Mouse (Mus musculus): ENCODE measurements at regions not wholly inside any gene's neighbourhood (a gene's known extent, or its start where the extent isn't known, plus 50 kb on each side); places are given as distances from the start of the nearest gene placed in this dataset.

DNA sequence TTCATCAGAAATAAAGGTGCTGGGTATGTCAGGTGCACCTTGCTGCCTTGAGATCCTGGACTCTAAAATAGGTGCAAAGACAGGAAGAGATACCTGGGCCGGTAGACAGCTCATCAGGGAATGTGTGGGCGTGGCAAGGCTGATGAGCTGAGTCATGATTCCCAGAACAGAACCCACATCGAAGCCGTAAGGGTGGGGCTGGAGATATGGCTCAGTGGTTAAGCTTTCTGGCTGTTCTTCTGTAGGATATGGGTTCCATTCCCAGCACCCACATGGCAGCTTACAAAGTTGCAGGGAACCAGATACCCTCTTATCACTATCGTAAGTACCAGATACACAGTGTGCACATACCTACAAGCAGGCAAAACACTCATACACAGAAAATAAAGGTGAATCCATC is 219.6 kb downstream of the Lpin1 start:
- no peak overlapping the region for H3K4me2 ChIP-seq (ENCODE audit: low read depth, low read length)
- H3K27me3 ChIP-seq (ENCODE audit: insufficient read depth, low read length), result no peaks in the 10 kb centered on the region
- no peaks in the 10 kb centered on the region for H3K9me3 ChIP-seq (ENCODE audit: low read length)
- H3K27ac ChIP-seq, result no peak overlapping the region
- H3K4me1 ChIP-seq (ENCODE audit: insufficient read depth, low read length), result no peaks in the 10 kb centered on the region
- no peak for ATAC-seq
- no peak overlapping the region for H3K4me3 ChIP-seq (ENCODE audit: low read length)
- TF ChIP-seq CTCF (IDR thresholded peaks at IDR 0.05; ENCODE audit: low read depth), result no peak
- H3K9ac ChIP-seq (replicated peaks; ENCODE audit: low read length), result no peak overlapping the region
- H3K36me3 ChIP-seq (ENCODE audit: insufficient read depth, low read length), result no peaks in the 10 kb centered on the region
- WGBS, result 91% methylated on average over 5 of the region's 5 CpGs
- no peak for DNase-seq (ENCODE audit: low spot score)

DNA sequence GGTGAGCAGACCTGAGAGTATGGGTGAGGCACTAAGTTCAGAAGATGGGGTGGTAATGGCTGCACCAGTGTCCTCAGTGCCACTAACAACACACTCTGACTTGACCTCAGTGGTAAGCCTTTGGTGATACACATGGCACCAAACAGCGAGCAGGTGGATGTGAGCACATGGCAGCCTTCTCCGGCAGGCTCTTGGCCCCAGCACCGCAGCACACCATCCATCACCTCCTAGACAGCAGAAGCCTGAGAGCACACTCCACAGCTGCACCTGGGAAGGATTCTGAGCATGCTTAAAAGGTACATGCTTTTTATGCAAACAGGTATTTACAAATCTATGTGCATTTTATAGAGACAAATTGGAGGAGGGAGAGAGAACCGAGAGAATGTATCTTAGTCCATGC is 223.7 kb downstream of the Lpin1 start:
- no peaks in the 10 kb centered on the region for H3K9me3 ChIP-seq (ENCODE audit: low read length)
- no peak overlapping the region for H3K4me2 ChIP-seq (ENCODE audit: low read depth, low read length)
- no peaks in the 10 kb centered on the region for H3K36me3 ChIP-seq (ENCODE audit: insufficient read depth, low read length)
- WGBS, result 88% methylated on average over 4 of the region's 4 CpGs
- DNase-seq (ENCODE audit: low spot score) (no peak), ATAC-seq (no peak)
- no peaks in the 10 kb centered on the region for H3K4me1 ChIP-seq (ENCODE audit: insufficient read depth, low read length)
- no peaks in the 10 kb centered on the region for H3K27me3 ChIP-seq (ENCODE audit: insufficient read depth, low read length)
- TF ChIP-seq CTCF (IDR thresholded peaks at IDR 0.05; ENCODE audit: low read depth), result no peak
- no peak overlapping the region for H3K4me3 ChIP-seq (ENCODE audit: low read length)
- no peak overlapping the region for H3K9ac ChIP-seq (replicated peaks; ENCODE audit: low read length)
- H3K27ac ChIP-seq, result no peak overlapping the region

GRCm38 (mm10) chr12:16384396-16384795 is 226.4 kb downstream of the Lpin1 start:
- H3K4me3 ChIP-seq (ENCODE audit: low read length), result no peak overlapping the region
- TF ChIP-seq CTCF (IDR thresholded peaks at IDR 0.05; ENCODE audit: low read depth), result no peak
- no peak overlapping the region for H3K9ac ChIP-seq (replicated peaks; ENCODE audit: low read length)
- DNase-seq (ENCODE audit: low spot score), result no peak
- no peak overlapping the region for H3K27ac ChIP-seq
- 85% methylated on average over 1 of the region's 1 CpGs for WGBS
- no peak overlapping the region for H3K4me2 ChIP-seq (ENCODE audit: low read depth, low read length)
- ATAC-seq, result no peak
- no peaks in the 10 kb centered on the region for H3K4me1 ChIP-seq (ENCODE audit: insufficient read depth, low read length)
- no peaks in the 10 kb centered on the region for H3K9me3 ChIP-seq (ENCODE audit: low read length)
- H3K27me3 ChIP-seq (ENCODE audit: insufficient read depth, low read length), result no peaks in the 10 kb centered on the region
- no peaks in the 10 kb centered on the region for H3K36me3 ChIP-seq (ENCODE audit: insufficient read depth, low read length)

DNA sequence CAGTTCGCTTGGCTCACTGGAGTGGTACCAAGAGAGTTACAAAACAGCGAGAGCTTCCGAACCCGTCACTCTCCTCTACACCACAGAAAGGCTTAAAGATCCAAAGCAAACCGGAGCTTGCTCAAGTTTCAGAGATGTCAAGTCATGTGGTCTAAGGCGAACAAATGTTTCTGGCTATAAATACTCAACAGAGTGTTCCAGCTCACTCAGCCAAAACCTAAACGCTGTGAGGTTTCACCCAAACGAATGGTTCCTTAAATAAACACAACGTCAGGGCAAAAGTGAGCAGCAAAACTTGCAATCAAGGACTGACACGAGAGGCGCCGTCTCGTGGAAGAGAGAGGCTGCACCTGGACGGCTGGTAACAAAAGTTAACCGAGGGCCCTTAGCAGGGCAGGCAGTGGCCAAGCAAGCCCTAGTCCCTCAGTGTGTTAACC is 227.2 kb downstream of the Lpin1 start:
- Histone ChIP-seq H3K27me3 (ENCODE audit: insufficient read depth, low read length) (no peaks in the 10 kb centered on the region), H3K27ac (no peak overlapping the region), H3K4me2 (ENCODE audit: low read depth, low read length) (no peak overlapping the region), H3K4me3 (ENCODE audit: low read length) (no peak overlapping the region), H3K36me3 (ENCODE audit: insufficient read depth, low read length) (no peaks in the 10 kb centered on the region), H3K4me1 (ENCODE audit: insufficient read depth, low read length) (no peaks in the 10 kb centered on the region), H3K9ac (replicated peaks; ENCODE audit: low read length) (no peak overlapping the region), H3K9me3 (ENCODE audit: low read length) (no peaks in the 10 kb centered on the region)
- WGBS, result 86% methylated on average over 15 of the region's 15 CpGs
- TF ChIP-seq CTCF (IDR thresholded peaks at IDR 0.05; ENCODE audit: low read depth), result no peak
- DNase-seq (ENCODE audit: low spot score) (no peak), ATAC-seq (no peak)

DNA sequence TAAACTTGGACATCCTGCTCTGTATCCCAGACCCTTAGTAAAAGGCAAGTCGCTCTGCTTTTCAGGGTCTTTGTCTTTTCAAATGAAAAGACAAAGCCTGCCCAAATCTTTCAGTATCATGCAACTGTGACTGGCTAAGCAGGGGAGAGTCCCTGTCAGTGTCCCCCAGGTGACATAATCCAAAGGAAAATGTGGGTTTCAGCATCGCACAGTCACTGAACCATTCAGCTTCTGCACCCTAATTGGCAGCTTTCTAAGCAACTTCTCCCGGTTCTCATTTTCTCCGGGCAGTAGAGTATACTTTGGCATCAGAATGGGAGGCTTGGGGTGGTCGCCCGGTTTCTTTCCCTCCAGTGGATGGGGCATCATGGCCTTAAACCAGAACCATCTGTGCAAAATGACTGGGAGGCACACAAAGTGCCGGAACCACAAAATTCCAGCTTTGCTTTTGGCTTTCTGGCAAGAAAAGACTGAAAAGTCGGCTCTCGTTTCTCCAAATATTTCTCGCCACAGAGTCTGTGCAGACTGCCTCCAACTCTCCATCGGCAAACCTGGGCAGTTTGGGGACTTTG is 228.3 kb downstream of the Lpin1 start:
- no peak for TF ChIP-seq CTCF (IDR thresholded peaks at IDR 0.05; ENCODE audit: low read depth)
- Histone ChIP-seq H3K27me3 (ENCODE audit: insufficient read depth, low read length) (no peaks in the 10 kb centered on the region), H3K9me3 (ENCODE audit: low read length) (no peaks in the 10 kb centered on the region), H3K4me2 (ENCODE audit: low read depth, low read length) (no peak overlapping the region), H3K36me3 (ENCODE audit: insufficient read depth, low read length) (no peaks in the 10 kb centered on the region), H3K27ac (no peak overlapping the region), H3K4me3 (ENCODE audit: low read length) (no peak overlapping the region), H3K9ac (replicated peaks; ENCODE audit: low read length) (no peak overlapping the region), H3K4me1 (ENCODE audit: insufficient read depth, low read length) (no peaks in the 10 kb centered on the region)
- ATAC-seq (no peak), DNase-seq (ENCODE audit: low spot score) (no peak)
- 64% methylated on average over 11 of the region's 11 CpGs for WGBS

DNA sequence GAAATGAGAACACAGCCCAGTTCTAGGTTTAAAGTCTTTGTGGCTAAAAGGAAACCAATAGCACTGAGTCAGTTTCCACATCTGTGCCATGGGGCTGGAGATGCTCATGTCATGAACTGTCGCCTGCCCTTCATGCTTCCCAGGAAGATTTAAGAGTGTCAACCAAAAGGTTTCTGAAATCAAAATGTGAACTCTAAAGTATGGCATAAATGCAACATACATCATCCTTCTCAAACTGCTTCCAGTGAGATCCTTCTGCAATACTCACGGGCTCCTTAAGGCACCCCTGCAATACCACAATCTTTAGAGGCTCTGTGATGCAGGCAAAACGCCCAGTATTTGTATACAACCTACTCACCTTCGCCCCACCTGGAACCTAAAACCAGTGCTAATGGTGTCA is 229.7 kb downstream of the Lpin1 start:
- H3K4me2 ChIP-seq (ENCODE audit: low read depth, low read length), result no peak overlapping the region
- 84% methylated on average over 4 of the region's 4 CpGs for WGBS
- no peaks in the 10 kb centered on the region for H3K27me3 ChIP-seq (ENCODE audit: insufficient read depth, low read length)
- TF ChIP-seq CTCF (IDR thresholded peaks at IDR 0.05; ENCODE audit: low read depth), result no peak
- DNase-seq (ENCODE audit: low spot score), result no peak
- no peak overlapping the region for H3K9ac ChIP-seq (replicated peaks; ENCODE audit: low read length)
- no peaks in the 10 kb centered on the region for H3K36me3 ChIP-seq (ENCODE audit: insufficient read depth, low read length)
- no peak overlapping the region for H3K4me3 ChIP-seq (ENCODE audit: low read length)
- no peaks in the 10 kb centered on the region for H3K9me3 ChIP-seq (ENCODE audit: low read length)
- no peaks in the 10 kb centered on the region for H3K4me1 ChIP-seq (ENCODE audit: insufficient read depth, low read length)
- no peak for ATAC-seq
- no peak overlapping the region for H3K27ac ChIP-seq

GRCm38 (mm10) chr12:16380346-16380745 is 230.4 kb downstream of the Lpin1 start:
- H3K27ac ChIP-seq, result no peak overlapping the region
- TF ChIP-seq CTCF (IDR thresholded peaks at IDR 0.05; ENCODE audit: low read depth), result no peak
- no peak overlapping the region for H3K4me3 ChIP-seq (ENCODE audit: low read length)
- H3K9ac ChIP-seq (replicated peaks; ENCODE audit: low read length), result no peak overlapping the region
- H3K9me3 ChIP-seq (ENCODE audit: low read length), result no peaks in the 10 kb centered on the region
- 75% methylated on average over 2 of the region's 2 CpGs for WGBS
- H3K36me3 ChIP-seq (ENCODE audit: insufficient read depth, low read length), result no peaks in the 10 kb centered on the region
- no peak for ATAC-seq
- no peaks in the 10 kb centered on the region for H3K4me1 ChIP-seq (ENCODE audit: insufficient read depth, low read length)
- H3K27me3 ChIP-seq (ENCODE audit: insufficient read depth, low read length), result no peaks in the 10 kb centered on the region
- no peak overlapping the region for H3K4me2 ChIP-seq (ENCODE audit: low read depth, low read length)
- no peak for DNase-seq (ENCODE audit: low spot score)
